Mouse (Mus musculus) erythroblast, embryonic 14.5 days (primary cell): ENCODE results near the gene Slc1a2.

ENCODE experiments used
- GATA1 ChIP-seq: IDR thresholded peaks from 2 replicates; pipeline ENCODE4 v1.6.1; 2012; ENCODE audit warnings: low read length, inconsistent platforms, mixed read lengths
- TAL1 ChIP-seq: IDR thresholded peaks from 3 replicates; pipeline ENCODE4 v1.6.1; 2012; ENCODE audit warnings: low read length, inconsistent platforms, mixed read lengths

DNA sequence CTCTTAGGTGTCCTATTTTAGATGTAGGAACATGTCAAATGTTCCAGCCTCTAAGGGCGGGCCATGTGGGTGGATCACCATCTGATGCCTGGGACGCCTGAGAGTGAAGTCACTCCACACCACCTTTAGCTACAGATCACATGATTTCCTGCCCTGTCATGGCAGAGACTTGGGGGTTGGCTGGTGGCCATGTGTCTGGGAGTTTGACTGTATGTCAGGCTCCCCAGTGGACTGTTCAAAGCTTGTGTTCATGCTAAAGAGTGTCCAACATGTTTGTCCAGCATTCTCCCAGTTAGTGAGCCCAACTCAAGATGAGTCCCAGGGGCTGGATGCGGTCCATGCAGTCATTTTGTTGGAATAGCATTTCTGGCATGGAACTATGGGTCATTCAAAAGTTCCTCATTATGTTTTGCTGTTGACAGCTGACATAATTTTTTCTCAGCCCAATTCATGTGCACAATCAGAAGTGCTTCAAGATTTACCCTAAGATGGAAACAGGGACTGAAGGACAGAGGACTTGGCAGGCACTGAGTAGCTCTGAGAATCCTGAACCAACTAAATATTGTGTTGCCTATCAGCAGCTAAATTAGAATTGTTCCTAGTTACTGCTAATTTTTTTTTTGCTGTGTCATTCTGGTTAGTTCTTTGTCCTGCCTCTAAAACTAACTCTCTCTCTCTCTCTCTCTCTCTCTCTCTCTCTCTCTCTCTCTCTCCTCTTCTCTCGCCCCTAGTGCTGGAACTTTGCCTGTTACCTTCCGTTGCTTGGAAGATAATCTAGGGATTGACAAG lies 102.0 kb downstream of the Slc1a2 start:
- no peak for TF ChIP-seq TAL1
- no peak for TF ChIP-seq GATA1
